In genomic region chr1:105819031-105819430, GRCm38 (mm10) we compare ENCODE assay signal across 28 mouse cellular contexts. TPM values are rescaled to one million over a fixed set of nuclear protein-coding genes. Genes with fewer than 3 reads are reported as not detected.
DNase-seq lines count a peak whose midpoint lies in the region; ATAC-seq and TF ChIP-seq lines count a peak whose summit lies in the region.
"Had no signal": no experiment of that assay in that cellular context is flagged by ENCODE, and none has a peak within 500 bp of the region (broad histone marks: within the 10 kb centered on the region; RNA-seq: fewer than 3 reads in every experiment).

No protein-coding gene starts in this region.

- peak overlapping the region; percentile 64 for H3K27ac ChIP-seq in intestine, embryonic 14.5 days (ENCODE audit: low read depth)
- H3K27ac ChIP-seq in intestine, postnatal 0 days (ENCODE audit: low read depth, low read length), result no peak overlapping the region
- H3K27ac ChIP-seq in stomach, embryonic 15.5 days, result peak overlapping the region; percentile 51
- no peak overlapping the region for H3K27ac ChIP-seq in stomach, postnatal 0 days (replicated peaks)
- H3K27ac ChIP-seq in intestine, embryonic 16.5 days (ENCODE audit: low read length), result peak overlapping the region; percentile 16
- H3K27ac ChIP-seq: forebrain, embryonic 12.5 days; heart, embryonic 15.5 days; liver, embryonic 14.5 days; midbrain, embryonic 10.5 days; midbrain, embryonic 15.5 days had no signal

- no peak for TF ChIP-seq EP300 in stomach, postnatal 0 days (optimal IDR thresholded peaks at IDR 0.05)

- H3K9me3 ChIP-seq in intestine, embryonic 14.5 days (ENCODE audit: control insufficient read depth, low read length), result no peaks in the 10 kb centered on the region
- no peaks in the 10 kb centered on the region for H3K9me3 ChIP-seq in intestine, postnatal 0 days (ENCODE audit: control insufficient read depth)
- no peaks in the 10 kb centered on the region for H3K9me3 ChIP-seq in stomach, embryonic 15.5 days
- H3K9me3 ChIP-seq in stomach, postnatal 0 days (ENCODE audit: control insufficient read depth, low read length), result no peaks in the 10 kb centered on the region
- no peaks in the 10 kb centered on the region for H3K9me3 ChIP-seq in intestine, embryonic 16.5 days (ENCODE audit: control insufficient read depth, low read length)
- H3K9me3 ChIP-seq: forebrain, embryonic 12.5 days; heart, embryonic 15.5 days; midbrain, embryonic 10.5 days; midbrain, embryonic 15.5 days had no signal

- WGBS in intestine, embryonic 14.5 days, result 37% methylated on average over 6 of the region's 6 CpGs
- 46% methylated on average over 6 of the region's 6 CpGs for WGBS in intestine, postnatal 0 days
- 28% methylated on average over 6 of the region's 6 CpGs for WGBS in stomach, embryonic 15.5 days
- WGBS in stomach, postnatal 0 days, result 27% methylated on average over 6 of the region's 6 CpGs
- 41% methylated on average over 6 of the region's 6 CpGs for WGBS in intestine, embryonic 16.5 days

- no peak overlapping the region for H3K9ac ChIP-seq in intestine, embryonic 14.5 days (ENCODE audit: low read length)
- no peak overlapping the region for H3K9ac ChIP-seq in intestine, postnatal 0 days (ENCODE audit: low read depth, low read length)
- H3K9ac ChIP-seq in stomach, embryonic 15.5 days, result no peak overlapping the region
- H3K9ac ChIP-seq in stomach, postnatal 0 days (ENCODE audit: low read length), result no peak overlapping the region
- H3K9ac ChIP-seq in intestine, embryonic 16.5 days (ENCODE audit: low read depth, low read length), result no peak overlapping the region
- H3K9ac ChIP-seq: forebrain, embryonic 12.5 days; forebrain, postnatal 0 days; heart, embryonic 15.5 days; liver, embryonic 14.5 days; midbrain, embryonic 15.5 days had no signal

- peaks cover 9% of the 10 kb centered on the region; the same call in 1 of the 2 replicates for H3K4me1 ChIP-seq in intestine, embryonic 14.5 days (replicated peaks; ENCODE audit: control insufficient read depth, insufficient read depth, low read length)
- no peaks in the 10 kb centered on the region for H3K4me1 ChIP-seq in intestine, postnatal 0 days (replicated peaks; ENCODE audit: control insufficient read depth, insufficient read depth, low read length)
- peaks cover 5% of the 10 kb centered on the region; the same call in 1 of the 2 replicates for H3K4me1 ChIP-seq in stomach, embryonic 15.5 days
- no peaks in the 10 kb centered on the region for H3K4me1 ChIP-seq in stomach, postnatal 0 days (replicated peaks; ENCODE audit: control insufficient read depth, insufficient read depth)
- peaks cover 5% of the 10 kb centered on the region; the same call in 1 of the 2 replicates for H3K4me1 ChIP-seq in intestine, embryonic 16.5 days (ENCODE audit: control insufficient read depth, insufficient read depth, low read length)
- H3K4me1 ChIP-seq: heart, embryonic 15.5 days; midbrain, embryonic 15.5 days had no signal

- TF ChIP-seq CTCF in intestine, postnatal 0 days (IDR thresholded peaks at IDR 0.05; ENCODE audit: low read depth), result no peak
- no peak for TF ChIP-seq CTCF in stomach, postnatal 0 days (IDR thresholded peaks at IDR 0.05; ENCODE audit: low read depth)

- no peak overlapping the region; the same call in 1 of the 2 replicates for H3K4me2 ChIP-seq in intestine, embryonic 14.5 days (ENCODE audit: low read length)
- H3K4me2 ChIP-seq in intestine, postnatal 0 days (replicated peaks; ENCODE audit: low read depth), result no peak overlapping the region
- H3K4me2 ChIP-seq in stomach, embryonic 15.5 days, result no peak overlapping the region
- no peak overlapping the region for H3K4me2 ChIP-seq in stomach, postnatal 0 days (replicated peaks; ENCODE audit: low read depth)
- peak overlapping the region; percentile 11; the same call in 1 of the 2 replicates for H3K4me2 ChIP-seq in intestine, embryonic 16.5 days (ENCODE audit: low read depth, low read length)
- H3K4me2 ChIP-seq in myocyte (ENCODE audit: low read depth), result peak overlapping the region; percentile 34
- H3K4me2 ChIP-seq: forebrain, embryonic 12.5 days; heart, embryonic 15.5 days; midbrain, embryonic 15.5 days had no signal

- H3K27me3 ChIP-seq in intestine, embryonic 14.5 days (replicated peaks; ENCODE audit: control insufficient read depth, insufficient read depth, low read length), result no peaks in the 10 kb centered on the region
- no peaks in the 10 kb centered on the region for H3K27me3 ChIP-seq in intestine, postnatal 0 days (replicated peaks; ENCODE audit: control insufficient read depth, insufficient read depth, low read length)
- no peaks in the 10 kb centered on the region for H3K27me3 ChIP-seq in stomach, embryonic 15.5 days (replicated peaks)
- H3K27me3 ChIP-seq in stomach, postnatal 0 days (ENCODE audit: control insufficient read depth, insufficient read depth, low read length), result no peaks in the 10 kb centered on the region
- no peaks in the 10 kb centered on the region for H3K27me3 ChIP-seq in intestine, embryonic 16.5 days (replicated peaks; ENCODE audit: control insufficient read depth, insufficient read depth, low read length)
- H3K27me3 ChIP-seq in myocyte (ENCODE audit: control insufficient read depth, insufficient read depth, insufficient read length), result no peaks in the 10 kb centered on the region
- H3K27me3 ChIP-seq: forebrain, embryonic 12.5 days; heart, embryonic 15.5 days; midbrain, embryonic 15.5 days had no signal

- DNase-seq in intestine, embryonic 14.5 days (ENCODE audit: low spot score), result no peak
- no peak for DNase-seq in stomach, postnatal 0 days (ENCODE audit: low spot score)
- no peak for DNase-seq in retina, postnatal 1 day
- no peak for DNase-seq in urinary bladder, postnatal 25 days (ENCODE audit: low spot score)
- DNase-seq: adrenal gland, postnatal 10 days; cerebellum, adult 9-10 months; cerebellum, postnatal 36 days; forebrain, postnatal 0 days; gastrocnemius, postnatal 10 days; kidney, adult 2 months; kidney, postnatal 14 days; liver; lung, adult 2 months; lung, postnatal 14 days; right cerebral cortex, adult 18-20 months; spleen, adult 18-20 months had no signal

- no peak overlapping the region for H3ac ChIP-seq in myocyte (ENCODE audit: control insufficient read depth, insufficient read length)

- no peak for ATAC-seq in intestine, embryonic 14.5 days (replicated peaks; ENCODE audit: low FRiP score, low TSS enrichment, low read depth)
- no peak for ATAC-seq in intestine, postnatal 0 days
- ATAC-seq in stomach, embryonic 15.5 days (ENCODE audit: insufficient read depth, low FRiP score, low read depth), result no peak
- no peak for ATAC-seq in stomach, postnatal 0 days (ENCODE audit: low FRiP score, low TSS enrichment)
- no peak for ATAC-seq in intestine, embryonic 16.5 days
- ATAC-seq: forebrain, postnatal 0 days; hindbrain, embryonic 16.5 days; midbrain, embryonic 15.5 days; Patski had no signal

- no peak overlapping the region for H3K4me3 ChIP-seq in intestine, embryonic 14.5 days (ENCODE audit: low read depth, low read length)
- H3K4me3 ChIP-seq in intestine, postnatal 0 days (ENCODE audit: low read depth, low read length), result no peak overlapping the region
- no peak overlapping the region for H3K4me3 ChIP-seq in stomach, embryonic 15.5 days (replicated peaks)
- no peak overlapping the region for H3K4me3 ChIP-seq in stomach, postnatal 0 days (ENCODE audit: low read depth, low read length)
- no peak overlapping the region for H3K4me3 ChIP-seq in intestine, embryonic 16.5 days (ENCODE audit: low read length)
- no peak overlapping the region for H3K4me3 ChIP-seq in myocyte
- H3K4me3 ChIP-seq: erythroblast, embryonic 14.5 days; forebrain, embryonic 12.5 days; heart, embryonic 15.5 days; midbrain, embryonic 10.5 days; midbrain, embryonic 15.5 days had no signal

- no peaks in the 10 kb centered on the region for H3K79me2 ChIP-seq in myocyte (ENCODE audit: control insufficient read depth, insufficient read depth)

- no peak for TF ChIP-seq POLR2A in myocyte (IDR thresholded peaks at IDR 0.05; ENCODE audit: insufficient read length, low read depth)

- peaks cover 3% of the 10 kb centered on the region; the same call in 1 of the 2 replicates for H3K36me3 ChIP-seq in intestine, embryonic 14.5 days (ENCODE audit: control insufficient read depth, insufficient read depth, low read length)
- peaks cover 65% of the 10 kb centered on the region for H3K36me3 ChIP-seq in intestine, postnatal 0 days (ENCODE audit: control insufficient read depth, insufficient read depth)
- no peaks in the 10 kb centered on the region for H3K36me3 ChIP-seq in stomach, embryonic 15.5 days
- H3K36me3 ChIP-seq in stomach, postnatal 0 days (ENCODE audit: control insufficient read depth, insufficient read depth, low read length), result 0 out of 2 replicates have a peak, but pooled peaks cover 2% of the 10 kb centered on the region
- H3K36me3 ChIP-seq in intestine, embryonic 16.5 days (ENCODE audit: control insufficient read depth, insufficient read depth, low read length), result peaks cover 2% of the 10 kb centered on the region; the same call in 1 of the 2 replicates
- H3K36me3 ChIP-seq in myocyte (ENCODE audit: control insufficient read depth, insufficient read depth), result no peaks in the 10 kb centered on the region
- H3K36me3 ChIP-seq: forebrain, embryonic 12.5 days; heart, embryonic 15.5 days; midbrain, embryonic 10.5 days; midbrain, embryonic 15.5 days had no signal

TF ChIP-seq in myocyte, 11 proteins besides CTCF, POLR2A, EP300 and RAD21 (continues in another document):
- no peak for TF ChIP-seq MAX (IDR thresholded peaks at IDR 0.05; ENCODE audit: low read depth)
- TF ChIP-seq E2F4 (IDR thresholded peaks at IDR 0.05; ENCODE audit: insufficient read depth), result no peak
- no peak for TF ChIP-seq TCF12 (IDR thresholded peaks at IDR 0.05; ENCODE audit: insufficient read depth, poor library complexity, severe bottlenecking)
- TF ChIP-seq USF1 (IDR thresholded peaks at IDR 0.05; ENCODE audit: low read depth), result no peak
- TF ChIP-seq MYOG (IDR thresholded peaks at IDR 0.05; ENCODE audit: control insufficient read depth in 1 of 3, insufficient read depth in 1 of 3, insufficient read length in 2 of 3, low read depth in 2 of 3), result no peak
- TF ChIP-seq SRF (IDR thresholded peaks at IDR 0.05; ENCODE audit: control insufficient read depth, insufficient read length, low read depth), result no peak
- TF ChIP-seq CEBPB (IDR thresholded peaks at IDR 0.05; ENCODE audit: insufficient read depth, poor library complexity, severe bottlenecking), result no peak
- no peak for TF ChIP-seq POLR2AphosphoS2 (IDR thresholded peaks at IDR 0.05; ENCODE audit: insufficient read length, low read depth)
- TF ChIP-seq MYOD1 (IDR thresholded peaks at IDR 0.05; ENCODE audit: control insufficient read depth in 1 of 3, insufficient read length in 2 of 3, low read depth in 2 of 3), result no peak
- TF ChIP-seq REST (IDR thresholded peaks at IDR 0.05; ENCODE audit: insufficient read depth, insufficient read length), result no peak

RNA-seq across cellular contexts. Expression of gene Tnfrsf11a, which starts 38.5 kb away (rescaled TPM):
- polyA plus RNA-seq in intestine, embryonic 14.5 days (2014; fragmentation: Nextera tagmentation; extraction: Ambion mirVana), result 6.3 and 7.2 TPM in 2 replicates
- polyA plus RNA-seq in intestine, postnatal 0 days (2015; fragmentation: Nextera tagmentation; extraction: Ambion mirVana), result 23.4 and 24.3 TPM in 2 replicates
- 4.1 TPM in 2 replicates for polyA plus RNA-seq in stomach, embryonic 15.5 days (2015; fragmentation: Nextera tagmentation; extraction: Ambion mirVana)
- polyA plus RNA-seq in stomach, postnatal 0 days (2015; fragmentation: Nextera tagmentation; extraction: Ambion mirVana), result 3.2 and 3.8 TPM in 2 replicates
- polyA plus RNA-seq in intestine, embryonic 16.5 days (2015; fragmentation: Nextera tagmentation; extraction: Ambion mirVana), result 7.0 and 8.4 TPM in 2 replicates
- 0.06 TPM for polyA plus RNA-seq in myocyte (2012; fragmentation: generic; extraction: Trizol)
- polyA plus RNA-seq: erythroblast, embryonic 14.5 days had no signal

Comparison
In these comparisons a context has a peak if more than half of its experiments do, and no peak if none do; other contexts are left out.
1. H3K27ac ChIP-seq: peak in intestine, embryonic 14.5 days (single experiment), stomach, embryonic 15.5 days (single experiment) and intestine, embryonic 16.5 days (single experiment); none in intestine, postnatal 0 days (single experiment) and stomach, postnatal 0 days (single experiment).
2. H3K4me2 ChIP-seq: peak in intestine, embryonic 16.5 days (single experiment) and myocyte (single experiment); none in intestine, embryonic 14.5 days (single experiment), intestine, postnatal 0 days (single experiment), stomach, embryonic 15.5 days (single experiment) and stomach, postnatal 0 days (single experiment).